Mouse (Mus musculus) spleen, adult 18-20 months (tissue): ENCODE data around the gene Gdf2.

Experiments
- DNase-seq, 2 experiments: peaks; one replicate each; pipeline ENCODE4 v3.0.0; 2022; ENCODE audit warnings: mixed read lengths in 2 of 2

The Gdf2 gene

DNA sequence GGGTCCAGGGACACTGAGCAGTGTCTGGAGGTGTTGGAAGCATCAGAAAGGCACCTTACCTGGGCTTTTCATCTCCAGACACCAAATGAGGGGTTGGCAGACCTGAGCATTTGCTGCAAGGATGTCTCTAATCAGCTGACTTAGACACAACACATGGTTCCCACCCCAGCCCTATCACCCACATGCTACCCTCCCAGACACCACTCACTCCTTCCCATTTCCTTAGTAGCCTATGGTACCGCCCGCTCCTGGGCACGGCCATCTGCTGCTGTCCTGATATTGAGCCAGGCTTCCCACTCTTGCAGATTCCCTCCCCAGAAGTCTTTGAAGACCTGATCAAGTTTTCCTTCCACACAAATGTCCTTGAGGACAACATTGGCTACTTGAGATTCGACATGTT lies 17.3 kb downstream of the Gdf2 start:
- DNase-seq, result no peak

DNA sequence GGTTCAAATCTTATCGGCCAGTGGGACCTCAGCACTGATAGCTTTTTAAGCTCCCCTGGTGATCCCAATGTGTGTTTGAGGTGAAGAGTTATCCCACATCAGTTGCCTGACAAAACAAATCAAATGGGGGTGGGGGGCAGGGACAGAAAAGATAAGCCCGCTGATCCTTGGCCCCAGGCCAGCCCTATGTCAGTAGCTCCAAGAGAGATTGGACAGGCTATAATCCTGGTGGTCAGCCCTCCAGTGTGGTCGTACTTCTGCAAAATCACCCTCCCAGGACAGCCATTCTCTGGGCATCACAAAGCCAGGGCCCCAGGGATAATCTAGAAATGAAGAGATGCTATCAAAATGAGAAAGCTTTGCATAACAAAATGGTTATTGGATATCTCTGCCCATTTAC lies 18.0 kb downstream of the Gdf2 start:
- DNase-seq, result no peak

DNA sequence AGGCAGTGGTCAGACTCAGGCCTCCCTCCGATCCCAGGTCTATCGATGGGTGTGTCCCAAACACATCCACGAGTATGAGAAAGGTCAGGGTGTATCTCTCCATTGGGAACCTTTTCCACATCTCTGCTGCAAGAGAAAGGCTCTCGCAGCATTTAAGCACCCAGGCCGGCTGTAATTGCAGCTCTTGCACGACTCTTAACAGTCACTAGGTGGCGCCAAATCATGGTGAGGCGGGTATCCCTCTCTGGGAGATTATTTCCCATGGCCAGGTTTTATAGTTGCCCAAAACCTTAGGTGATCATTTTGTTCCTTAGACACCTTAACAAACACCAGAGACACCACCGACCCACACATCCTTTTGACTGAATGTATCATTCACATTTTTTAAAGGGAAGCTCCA lies 18.5 kb downstream of the Gdf2 start:
- DNase-seq, result no peak

DNA sequence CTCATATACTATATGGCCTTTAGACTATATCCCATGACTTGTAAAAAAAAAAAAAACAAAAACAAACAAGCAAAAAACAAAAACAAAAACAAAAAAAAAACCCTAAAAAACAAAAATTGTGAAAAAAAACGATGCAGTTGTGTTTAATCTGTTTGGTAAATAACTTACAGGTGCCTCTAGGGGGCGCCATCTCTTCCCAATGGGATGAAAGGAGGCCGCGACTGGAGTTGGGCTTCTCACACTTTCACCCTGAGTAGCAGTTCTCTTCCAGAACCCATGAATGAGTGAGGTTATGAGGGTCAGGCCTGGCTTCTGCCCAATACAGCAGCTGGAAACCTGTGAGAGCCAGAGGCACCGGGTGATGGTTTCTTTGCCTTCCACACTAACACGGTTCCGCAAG lies 24.8 kb downstream of the Gdf2 start:
- DNase-seq, result no peak

DNA sequence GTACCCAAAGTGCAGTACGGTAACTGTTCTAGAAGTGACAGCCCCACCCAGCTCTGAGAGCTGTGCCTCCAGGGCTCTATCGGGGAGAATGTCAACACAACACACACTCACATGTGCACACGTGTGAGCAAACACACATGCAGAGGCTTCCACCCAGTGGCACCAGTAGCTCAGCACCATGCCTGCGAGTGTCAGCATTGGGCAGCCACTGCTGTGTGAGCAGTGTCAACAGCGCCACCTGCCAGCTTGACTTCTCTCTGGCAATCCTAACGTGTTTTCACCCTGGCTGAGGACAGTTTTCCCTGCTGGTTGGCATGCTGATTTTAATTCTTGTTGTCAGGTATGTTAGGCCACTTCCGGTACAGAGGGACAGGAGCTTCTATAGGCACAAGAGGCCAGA lies 31.8 kb downstream of the Gdf2 start:
- no peak for DNase-seq

DNA sequence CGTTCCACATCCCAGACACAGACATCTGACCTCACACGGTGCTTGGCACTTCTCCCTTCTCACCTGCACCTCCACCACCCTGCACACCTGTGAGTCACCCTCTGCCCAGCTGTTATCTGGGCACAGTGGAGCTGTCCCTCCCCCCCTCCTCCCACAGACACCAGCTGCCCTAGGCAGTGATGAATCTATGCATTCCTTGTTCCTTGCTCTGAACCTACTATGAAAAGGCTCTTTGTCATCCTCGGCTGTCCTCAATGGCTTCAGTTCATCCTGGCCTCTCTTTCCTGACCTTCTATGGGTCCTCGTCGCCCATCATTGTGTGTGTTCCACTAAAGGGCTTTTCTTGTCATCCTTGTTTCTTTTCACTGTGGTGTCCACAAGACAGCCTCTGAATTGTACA lies 33.9 kb downstream of the Gdf2 start:
- DNase-seq, result no peak

DNA sequence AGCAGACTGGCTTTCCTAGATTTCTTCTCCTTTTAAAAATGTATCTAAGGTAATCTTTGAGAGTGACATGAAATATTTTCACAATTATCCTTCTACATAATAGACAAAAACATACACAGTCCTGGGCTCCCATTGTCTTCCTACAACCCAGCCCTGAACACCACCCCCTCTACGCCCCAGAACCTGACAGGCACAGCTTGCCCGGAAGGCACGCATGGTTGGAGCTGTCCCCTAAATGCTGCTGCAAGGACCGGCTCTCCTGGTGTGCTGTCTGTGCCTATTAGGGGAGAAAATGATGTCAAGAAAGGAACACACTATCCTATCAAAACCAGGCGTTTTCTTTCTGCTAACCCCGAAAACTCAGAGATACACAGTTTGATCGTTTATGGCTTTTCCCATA lies 36.9 kb downstream of the Gdf2 start:
- DNase-seq, result no peak

DNA sequence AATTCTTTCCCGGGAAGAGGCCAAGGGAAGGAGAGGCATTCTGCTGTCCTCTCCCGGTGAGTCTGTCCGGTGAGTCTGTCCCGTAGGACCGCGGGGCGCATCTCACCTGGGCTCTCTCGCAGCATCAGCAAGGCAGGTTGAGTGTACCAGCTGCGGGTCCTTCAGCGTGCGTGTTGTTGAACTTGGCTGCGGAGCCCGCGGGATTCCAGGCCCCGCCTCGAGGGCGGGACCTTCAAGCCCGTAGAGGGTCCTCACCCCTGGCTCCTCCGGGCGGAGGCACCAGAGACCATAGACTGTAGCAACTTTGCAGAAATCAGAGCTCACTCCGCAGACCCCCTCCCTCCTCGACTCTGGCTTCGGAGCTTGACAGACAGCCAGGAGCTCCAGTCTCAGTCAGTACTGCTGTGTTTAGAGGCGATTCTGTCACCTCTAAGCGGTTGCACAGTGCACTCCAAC lies 37.8 kb downstream of the Gdf2 start, which contains the start of gene Zfp488:
TSS of gene Zfp488 (minus strand) at position 161 of the 456 bp plus-strand sequence.
- DNase-seq, result no peak

DNA sequence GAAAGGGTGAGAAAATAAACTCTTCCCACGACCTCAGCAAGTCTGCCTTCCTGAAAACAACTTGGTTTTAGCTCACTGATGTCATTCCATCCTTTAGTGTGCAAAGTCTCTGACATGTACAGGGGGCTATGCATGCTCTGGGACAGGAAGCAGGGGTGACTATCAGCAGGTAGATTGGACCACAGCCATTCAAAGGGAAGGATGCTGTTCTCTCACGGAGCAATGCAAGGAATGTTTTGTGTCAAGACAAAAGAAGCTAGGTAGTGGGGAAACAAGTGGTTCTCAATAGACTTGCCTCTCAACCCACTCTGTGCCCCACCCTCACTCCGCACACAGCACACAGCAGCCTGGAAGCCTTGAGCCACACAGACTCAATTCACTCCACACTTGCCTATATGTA lies 48.4 kb downstream of the Gdf2 start:
- DNase-seq, result no peak

DNA sequence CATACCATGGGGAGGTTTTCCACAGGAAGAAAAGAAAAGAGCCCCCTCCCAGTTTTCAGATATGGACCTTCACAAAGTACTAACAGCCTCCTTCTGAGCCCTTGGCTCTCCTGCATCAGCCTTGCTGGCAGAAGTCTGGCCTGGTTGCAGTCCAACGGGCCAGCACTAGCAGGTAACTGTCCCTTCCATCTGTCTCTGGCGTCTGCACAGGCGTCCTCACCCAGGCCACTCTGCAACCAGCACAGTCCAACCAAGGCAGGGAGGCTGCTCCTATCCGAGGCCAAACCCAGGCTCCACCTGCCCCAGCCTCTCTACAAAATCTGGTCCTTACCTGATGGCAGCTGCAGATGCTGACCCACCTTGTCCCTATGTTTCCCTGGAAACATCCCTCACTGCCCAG lies 51.1 kb downstream of the Gdf2 start:
- DNase-seq, result no peak

DNA sequence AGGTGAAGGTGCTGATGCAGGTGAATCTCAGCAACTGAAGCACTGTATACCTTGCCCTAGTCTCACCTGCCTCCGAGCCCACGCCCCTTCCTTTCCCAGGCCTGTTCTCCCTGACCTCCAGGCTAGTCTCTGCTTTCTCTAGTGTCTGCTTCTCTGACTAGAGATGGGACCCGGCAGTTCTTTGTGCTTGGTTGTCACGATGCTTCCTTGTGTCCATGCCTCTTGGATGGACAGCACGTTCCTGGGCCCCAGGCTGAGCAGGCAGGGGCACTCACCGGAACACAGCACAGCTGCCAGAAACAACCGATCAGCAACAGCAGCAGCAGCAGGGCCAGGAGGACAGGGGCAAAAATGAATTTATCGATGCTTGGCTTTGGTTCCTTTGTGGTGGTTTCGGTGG lies 52.2 kb downstream of the Gdf2 start:
- no peak for DNase-seq

DNA sequence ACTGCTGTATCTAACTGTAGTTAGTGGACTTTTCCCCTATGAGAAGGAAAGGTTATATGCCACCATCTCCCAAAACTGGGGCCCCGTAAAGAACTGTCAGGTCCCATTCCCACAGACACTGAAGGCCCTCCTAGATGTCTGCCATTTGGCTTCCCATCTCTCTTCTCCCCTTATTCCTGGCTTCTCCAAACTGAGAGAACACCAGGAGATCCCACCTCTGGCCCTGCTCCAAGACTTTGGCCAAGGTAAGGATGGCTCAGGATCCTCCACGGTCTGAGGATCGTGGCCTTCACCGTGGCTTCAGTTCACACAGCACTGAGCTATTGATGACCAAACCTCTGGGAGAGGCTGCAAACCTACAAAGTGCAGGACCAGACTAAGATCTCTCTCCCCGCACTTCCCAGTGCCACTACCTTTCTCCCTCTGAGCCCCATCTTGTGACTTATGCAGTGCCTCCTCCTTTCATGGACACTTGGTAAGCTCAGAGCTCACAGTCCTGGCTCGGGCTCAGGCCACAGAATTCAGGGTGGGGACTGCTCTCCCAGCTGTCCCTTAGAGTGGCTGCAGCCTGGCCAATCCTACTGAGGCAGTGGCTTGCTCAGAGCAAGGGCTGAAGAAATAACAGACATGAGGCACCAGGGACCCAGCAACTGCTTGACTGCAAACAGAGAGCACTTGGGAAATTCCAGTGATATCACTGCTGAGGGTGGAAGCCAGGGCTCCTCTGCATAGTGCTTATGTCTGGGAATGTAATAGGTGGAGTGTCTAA lies 52.9 kb downstream of the Gdf2 start:
- DNase-seq, result no peak
